Mouse (Mus musculus) CH12.LX (cell line): ENCODE data around the gene Fam240a. TPM values are rescaled to one million over a fixed set of nuclear protein-coding genes. Genes with fewer than 3 reads are reported as not detected.

ENCODE experiments used
- DNase-seq: peaks from one replicate; pipeline ENCODE4 v3.0.0-alpha.2; 2013; ENCODE audit errors: extremely low read depth
- H3K27ac ChIP-seq: 2 replicates; pipeline ENCODE4 v1.5.1; 2012; ENCODE audit warnings: low read depth, mild to moderate bottlenecking, control low read depth, moderate library complexity; ENCODE audit not compliant: insufficient read depth
- H3K27me3 ChIP-seq: replicated peaks from 2 replicates; pipeline ENCODE3; 2012; ENCODE audit warnings: inconsistent platforms
- H3K36me3 ChIP-seq, 2 experiments: replicated peaks in 1 of 2; 2 replicates each; pipeline versions ENCODE3 to v1.6.1; 2012; ENCODE audit warnings: inconsistent platforms in 1 of 2, low read length in 1 of 2, mild to moderate bottlenecking in 1 of 2, mixed read lengths in 1 of 2, moderate library complexity in 1 of 2; ENCODE audit not compliant: control insufficient read depth in 1 of 2, insufficient read depth in 1 of 2
- H3K4me1 ChIP-seq, 2 experiments: 2 replicates each; pipeline ENCODE4 v1.6.1; 2012; ENCODE audit warnings: inconsistent platforms in 1 of 2, moderate library complexity in 1 of 2; ENCODE audit not compliant: insufficient read depth in 2 of 2, control insufficient read depth in 1 of 2
- H3K4me2 ChIP-seq: 2 replicates; pipeline ENCODE4 v1.6.1; 2012; ENCODE audit warnings: low read depth, mild to moderate bottlenecking, control low read depth; ENCODE audit not compliant: poor library complexity, insufficient read depth, severe bottlenecking
- H3K4me3 ChIP-seq, 3 experiments: fragments of 150-350 bp in 1 of 3; sonication (generic) in 1 of 3; replicated peaks in 1 of 3; 2 replicates each; pipeline versions ENCODE3 to v1.5.1; 2011 to 2012; ENCODE audit warnings: low read depth in 2 of 3, low read length in 2 of 3, mild to moderate bottlenecking in 2 of 3, moderate library complexity in 2 of 3, control low read depth in 1 of 3, improper control_type of control experiment in 1 of 3, inconsistent platforms in 1 of 3, mixed read lengths in 1 of 3; ENCODE audit not compliant: poor library complexity in 1 of 3
- H3K79me2 ChIP-seq: replicated peaks from 2 replicates; pipeline ENCODE4 v1.6.1; 2012; ENCODE audit warnings: mild to moderate bottlenecking, moderate library complexity; ENCODE audit not compliant: control insufficient read depth, poor library complexity, insufficient read depth, severe bottlenecking; ENCODE audit errors: extremely low read depth
- H3K9ac ChIP-seq: 2 replicates; pipeline ENCODE4 v1.6.1; 2012; ENCODE audit warnings: low read depth, mild to moderate bottlenecking, control low read depth, moderate library complexity; ENCODE audit not compliant: insufficient read depth
- H3K9me3 ChIP-seq: replicated peaks from 2 replicates; pipeline ENCODE3; 2012; ENCODE audit warnings: low read length, inconsistent platforms, mixed read lengths
- CTCF ChIP-seq, 2 experiments: IDR thresholded peaks in 1 of 2; conservative IDR thresholded peaks in 1 of 2; 2 replicates each; pipeline ENCODE4 v1.5.1; 2011 to 2012; ENCODE audit warnings: low read depth in 2 of 2, low read length in 2 of 2, improper control_type of control experiment in 1 of 2, inconsistent platforms in 1 of 2, mild to moderate bottlenecking in 1 of 2, moderate library complexity in 1 of 2
- EP300 ChIP-seq: IDR thresholded peaks from 2 replicates; pipeline ENCODE4 v1.6.1; 2011; ENCODE audit warnings: low read length, improper control_type of control experiment
- HCFC1 ChIP-seq: IDR thresholded peaks from 2 replicates; pipeline ENCODE4 v1.6.1; 2012; ENCODE audit warnings: low read depth, mild to moderate bottlenecking, inconsistent platforms, low read length, improper control_type of control experiment
- IRF4 ChIP-seq: IDR thresholded peaks from 2 replicates; pipeline ENCODE4 v1.6.1; 2014; ENCODE audit warnings: low read depth, mild to moderate bottlenecking, inconsistent platforms, low read length, improper control_type of control experiment
- JUND ChIP-seq: conservative IDR thresholded peaks from 2 replicates; pipeline ENCODE4 v1.6.1; 2011; ENCODE audit warnings: low read depth, low read length, improper control_type of control experiment
- KAT2A ChIP-seq: IDR thresholded peaks from 2 replicates; pipeline ENCODE4 v1.6.1; 2012; ENCODE audit warnings: low read length, improper control_type of control experiment, inconsistent platforms; ENCODE audit not compliant: insufficient replicate concordance
- MAFK ChIP-seq: IDR thresholded peaks from 2 replicates; pipeline ENCODE4 v1.6.1; 2011; ENCODE audit warnings: low read length, improper control_type of control experiment; ENCODE audit not compliant: insufficient replicate concordance
- MAX ChIP-seq: IDR thresholded peaks from 2 replicates; pipeline ENCODE4 v1.6.1; 2011; ENCODE audit warnings: low read length, improper control_type of control experiment
- MYC ChIP-seq: IDR thresholded peaks from 2 replicates; pipeline ENCODE4 v1.6.1; 2011; ENCODE audit warnings: low read depth, mild to moderate bottlenecking, improper control_type of control experiment, low read length
- NELFE ChIP-seq: IDR thresholded peaks from 2 replicates; pipeline ENCODE4 v1.6.1; 2011; ENCODE audit warnings: low read depth, low read length, improper control_type of control experiment
- PAX5 ChIP-seq: IDR thresholded peaks from 2 replicates; pipeline ENCODE4 v1.6.1; 2012; ENCODE audit warnings: low read length, inconsistent platforms, mixed read lengths
- POLR2AphosphoS2 ChIP-seq: IDR thresholded peaks from 2 replicates; pipeline ENCODE4 v1.6.1; 2011; ENCODE audit warnings: low read depth, low read length, improper control_type of control experiment
- RAD21 ChIP-seq: IDR thresholded peaks from 2 replicates; pipeline ENCODE4 v1.6.1; 2011; ENCODE audit warnings: low read depth, mild to moderate bottlenecking, low read length, improper control_type of control experiment, moderate library complexity
- SMC3 ChIP-seq: IDR thresholded peaks from 2 replicates; pipeline ENCODE4 v1.6.1; 2011; ENCODE audit warnings: low read depth, low read length, improper control_type of control experiment
- UBTF ChIP-seq: IDR thresholded peaks from 2 replicates; pipeline ENCODE4 v1.6.1; 2012; ENCODE audit warnings: low read depth, mild to moderate bottlenecking, inconsistent platforms, low read length, improper control_type of control experiment, moderate library complexity
- USF2 ChIP-seq: conservative IDR thresholded peaks from 2 replicates; pipeline ENCODE4 v1.6.1; 2011; ENCODE audit warnings: low read depth, low read length, improper control_type of control experiment
- ZNF384 ChIP-seq: IDR thresholded peaks from 2 replicates; pipeline ENCODE4 v1.6.1; 2012; ENCODE audit warnings: low read depth, low read length, improper control_type of control experiment, inconsistent platforms
- dilution Hi-C: fragments of 300-500 bp; cut with MboI; formaldehyde crosslinking; loops from 2 replicates; pipeline ENCODE4 v1.14.3; 2020; ENCODE audit warnings: low sequenced_read_pairs; ENCODE audit not compliant: extremely low pct_unique_long_range_greater_than_20kb, extremely low pct_ligation_motif_present
- in situ Hi-C: fragments of 300-500 bp; cut with MboI; formaldehyde crosslinking; loops from 3 replicates; pipeline ENCODE4 v1.14.3; 2019; ENCODE audit warnings: low sequenced_read_pairs, low pct_ligation_motif_present, low pct_unique_long_range_greater_than_20kb, mixed read lengths
- polyA plus RNA-seq: library from polyadenylated mRNA; unstranded; fragments of >175 nt; gene quantifications from 2 replicates; pipeline ENCODE4 v1.2.1, GENCODE M21; 2012; ENCODE audit warnings: low read depth; ENCODE audit not compliant: insufficient read length
- total RNA-seq, 2 experiments: library from RNA; depleted of rRNA; stranded (reverse); fragments of 300-350 nt in 1 of 2; fragments of >200 nt in 1 of 2; gene quantifications; 2 replicates each; pipeline ENCODE4 v1.2.3; 2012 to 2014

Gene Fam240a
- total and polyA plus RNA-seq, 3 experiments = not detected

GRCm38 (mm10) chr9:110945926-110946325 is 29.3 kb upstream of the Fam240a start, which contains the start of gene Tdgf1:
Gene Tdgf1, minus strand, starts transcription at chr9:110946158.
- Histone ChIP-seq H3K4me1 (no peaks in the 10 kb centered on the region), H3K9ac (no peak within 1 kb of the TSS), H3K36me3 (no peaks in the 10 kb centered on the region), H3K79me2 (no peaks in the 10 kb centered on the region), H3K9me3 (peaks cover 2% of the 10 kb centered on the region), H3K4me3 (no peak within 1 kb of the TSS), H3K4me2 (no peak within 1 kb of the TSS), H3K27ac (no peak within 1 kb of the TSS), H3K27me3 (no peaks in the 10 kb centered on the region)
- dilution Hi-C loops = no loop called here
- DNase-seq = no peak
- in situ Hi-C loops = no loop called here
- TF ChIP-seq IRF4 (no peak), POLR2AphosphoS2 (no peak), HCFC1 (no peak)

GRCm38 (mm10) chr9:110945343-110945742 is 28.7 kb upstream of the Fam240a start:
- Histone ChIP-seq H3K79me2 (no peaks in the 10 kb centered on the region), H3K4me2 (no peak overlapping the region), H3K4me3 (no peak overlapping the region), H3K9me3 (peaks cover 2% of the 10 kb centered on the region), H3K4me1 (no peaks in the 10 kb centered on the region), H3K36me3 (no peaks in the 10 kb centered on the region), H3K27me3 (no peaks in the 10 kb centered on the region), H3K9ac (no peak overlapping the region), H3K27ac (no peak overlapping the region)
- in situ Hi-C loops = no loop called here
- dilution Hi-C loops = no loop called here
- TF ChIP-seq MAX (no peak), PAX5 (no peak), USF2 (no peak), NELFE (no peak), KAT2A (no peak), UBTF (no peak), MAFK (no peak), JUND (no peak), EP300 (no peak), MYC (no peak)
- no peak for DNase-seq

GRCm38 (mm10) chr9:110944265-110944664 is 27.6 kb upstream of the Fam240a start:
- no peaks in the 10 kb centered on the region for H3K9me3 ChIP-seq
- no peaks in the 10 kb centered on the region for H3K27me3 ChIP-seq
- no peaks in the 10 kb centered on the region for H3K4me1 ChIP-seq
- H3K27ac ChIP-seq = no peak overlapping the region
- H3K9ac ChIP-seq = no peak overlapping the region
- no peak overlapping the region for H3K4me2 ChIP-seq
- dilution Hi-C loops = no loop called here
- no peaks in the 10 kb centered on the region for H3K79me2 ChIP-seq
- TF ChIP-seq HCFC1 (no peak), SMC3 (peak; percentile 28; the same call in 1 of the 2 replicates), ZNF384 (no peak), RAD21 (peak; percentile 26), CTCF (conservative IDR thresholded peaks at IDR 0.05 in 1 of 2, IDR thresholded peaks at IDR 0.05 in 1 of 2; ENCODE audit: low read depth in 2 of 2, low read length in 2 of 2) (peak; percentile 46 to 60)
- in situ Hi-C loops = no loop called here
- DNase-seq = peak; percentile 20
- no peaks in the 10 kb centered on the region for H3K36me3 ChIP-seq
- no peak overlapping the region for H3K4me3 ChIP-seq
